Mouse (Mus musculus) olfactory bulb, adult 2 months (tissue): ENCODE measurements around the gene Midn. TPM values are rescaled to one million over a fixed set of nuclear protein-coding genes. Genes with fewer than 3 reads are reported as not detected.
A peak's percentile ranks its signal among the peaks of the same experiment; 100 is the strongest.

Experiments used
- H3K27ac ChIP-seq: fragments of 200-500 bp; 2 replicates; pipeline ENCODE4 v1.5.1; 2012; ENCODE audit warnings: low read depth, low read length; ENCODE audit not compliant: insufficient read depth
- H3K4me1 ChIP-seq: fragments of 200-500 bp; 2 replicates; pipeline ENCODE4 v1.6.1; 2012; ENCODE audit warnings: low read length; ENCODE audit not compliant: control insufficient read depth, insufficient read depth
- H3K4me3 ChIP-seq: fragments of 200-500 bp; 2 replicates; pipeline ENCODE4 v1.5.1; 2012; ENCODE audit warnings: mild to moderate bottlenecking, low read depth, low read length, moderate library complexity; ENCODE audit not compliant: insufficient read depth
- CTCF ChIP-seq: fragments of 200-500 bp; IDR thresholded peaks from 2 replicates; pipeline ENCODE4 v1.5.1; 2012; ENCODE audit warnings: low read depth, mild to moderate bottlenecking, low read length, moderate library complexity; ENCODE audit not compliant: insufficient read depth
- POLR2A ChIP-seq: fragments of 200-500 bp; IDR thresholded peaks from 2 replicates; pipeline ENCODE4 v1.6.1; 2012; ENCODE audit warnings: mild to moderate bottlenecking, low read depth, low read length, moderate library complexity; ENCODE audit not compliant: insufficient read depth
- WGBS: fragments of 180-500 bp; shearing (Covaris S2); methylation state at CpG from one replicate; pipeline ENCODE4 v1.1.7; 2018; 5-methylcytosine and 5-hydroxymethylcytosine counted together
- polyA plus RNA-seq: library from polyadenylated mRNA; stranded (reverse); fragments of >200 nt; gene quantifications from 2 replicates; pipeline ENCODE4 v1.2.4, GENCODE M21; 2012; ENCODE audit warnings: low replicate concordance; ENCODE audit not compliant: missing spikeins, insufficient read depth, insufficient read length

The Midn gene
- polyA plus RNA-seq, 1 experiment, result not detected

DNA sequence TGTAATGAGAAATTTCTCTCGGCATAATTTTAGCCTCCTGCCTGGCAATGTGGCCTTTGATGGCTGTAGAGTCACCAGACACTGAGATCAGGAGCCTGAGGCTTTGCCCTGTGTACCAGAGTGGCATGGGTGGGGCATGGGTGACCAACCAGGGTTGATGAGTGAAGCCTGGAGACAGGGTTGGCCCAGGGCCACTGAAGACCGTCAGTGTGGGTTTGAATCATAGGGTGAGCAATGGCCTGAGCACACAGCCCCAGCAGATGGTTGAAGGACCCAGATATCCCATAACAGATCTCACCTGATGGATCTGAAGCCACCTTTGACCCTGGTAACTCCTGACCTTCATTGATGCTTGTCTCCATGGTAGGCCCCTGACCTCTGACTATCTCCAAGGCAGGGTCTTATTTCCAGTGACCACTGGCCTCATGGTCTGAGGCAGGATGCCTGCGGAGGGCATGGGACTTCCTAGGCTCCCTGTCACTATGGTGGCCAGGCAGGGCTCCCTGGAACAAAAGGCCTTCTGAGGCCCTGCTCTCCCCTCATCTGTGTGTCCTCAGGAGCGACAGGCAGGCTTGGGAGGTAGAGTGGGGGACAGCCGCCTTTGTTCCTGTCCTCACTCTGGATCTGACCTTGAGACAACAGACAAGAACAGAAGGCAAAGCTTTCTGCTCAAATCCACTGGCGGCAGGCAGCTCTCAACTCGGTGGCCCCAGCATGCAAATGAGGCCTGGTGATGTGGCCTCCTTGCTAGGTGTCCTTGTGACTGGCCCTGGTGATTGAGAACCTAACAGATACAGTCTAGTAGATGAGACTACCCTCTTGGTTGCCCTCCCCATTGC is 29.6 kb downstream of the Midn start:
- Histone ChIP-seq H3K4me3 (no peak overlapping the region), H3K27ac (no peak overlapping the region), H3K4me1 (peaks cover 23% of the 10 kb centered on the region)
- TF ChIP-seq POLR2A, result no peak
- TF ChIP-seq CTCF, result no peak
- WGBS, result 83% methylated on average over 7 of the region's 7 CpGs

DNA sequence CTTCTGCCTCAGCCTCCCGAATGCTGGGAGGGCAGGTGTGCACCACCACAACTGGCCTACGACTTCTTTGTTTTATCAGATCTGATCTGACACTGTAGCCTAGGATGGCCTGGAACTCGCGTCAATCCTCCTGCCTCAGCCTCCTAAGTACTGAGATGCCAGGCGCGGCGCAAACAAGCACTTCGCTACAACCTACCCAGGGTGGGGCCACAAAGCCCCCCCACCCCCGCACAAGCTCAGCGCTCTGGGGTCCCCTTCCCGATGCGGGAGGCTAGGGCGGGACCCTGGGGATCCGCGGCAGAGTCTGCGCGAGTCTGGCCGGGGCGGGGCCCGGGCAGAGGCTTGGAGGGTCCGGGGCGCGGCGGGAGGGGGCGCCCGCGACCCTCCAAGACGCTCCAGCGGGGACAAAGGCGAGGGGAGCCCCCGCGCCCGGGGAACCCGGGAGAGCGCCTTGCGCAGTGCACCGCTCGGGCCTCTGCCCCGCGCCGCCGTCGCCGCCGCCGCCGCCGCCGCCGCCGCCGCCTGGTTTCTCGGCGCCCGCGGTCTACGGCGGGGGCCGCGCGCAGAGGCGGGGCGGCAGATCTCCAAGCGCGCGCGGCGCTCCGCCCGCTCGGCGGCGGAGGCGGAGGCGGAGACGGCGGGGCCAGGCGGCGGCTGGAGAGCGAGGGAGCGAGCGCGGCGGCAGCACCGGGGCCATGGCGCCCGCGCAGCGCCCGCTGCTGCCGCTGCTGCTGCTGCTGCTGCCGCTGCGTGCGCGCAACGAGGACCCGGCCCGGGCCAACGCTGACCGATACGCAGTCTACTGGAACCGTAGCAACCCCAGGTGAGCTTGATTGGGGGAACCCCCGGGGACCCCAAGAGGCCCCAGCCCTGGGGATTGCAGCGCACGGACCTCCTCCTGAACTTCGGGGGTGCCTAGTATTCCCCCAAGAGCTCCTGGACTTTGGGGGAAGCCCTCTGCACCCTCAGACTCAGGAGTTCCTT is 31.3 kb downstream of the Midn start, which contains the start of gene Efna2:
Efna2 (plus strand) TSS at position 415 of the 984 bp plus-strand sequence.
- Histone ChIP-seq H3K4me1 (peaks cover 21% of the 10 kb centered on the region), H3K27ac (peak within 1 kb of the TSS; percentile 58), H3K4me3 (peak within 1 kb of the TSS; percentile 90)
- WGBS, result 6% methylated on average over 96 of the region's 106 CpGs
- no peak for TF ChIP-seq CTCF
- TF ChIP-seq POLR2A, result peak; percentile 66

DNA sequence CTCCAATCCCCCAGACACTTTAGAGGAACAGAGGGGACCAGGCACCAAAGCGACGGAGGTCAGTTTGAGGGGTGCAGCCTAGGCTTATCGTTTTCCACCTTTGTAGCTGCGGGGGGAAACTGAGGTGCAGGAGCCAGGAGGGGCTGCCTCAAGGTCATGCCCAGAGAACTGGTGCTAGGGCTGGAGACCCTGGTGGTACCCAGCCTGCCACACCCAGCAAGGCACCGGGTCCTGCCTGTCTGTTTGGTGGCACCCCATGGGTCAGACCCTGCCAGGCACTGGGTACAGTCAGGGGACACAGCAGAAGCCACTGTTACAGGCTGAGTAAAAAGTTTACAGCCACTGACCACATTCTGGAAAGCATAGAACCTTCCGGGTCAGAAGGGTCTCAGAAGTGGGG is 32.2 kb downstream of the Midn start:
- H3K27ac ChIP-seq, result no peak overlapping the region

DNA sequence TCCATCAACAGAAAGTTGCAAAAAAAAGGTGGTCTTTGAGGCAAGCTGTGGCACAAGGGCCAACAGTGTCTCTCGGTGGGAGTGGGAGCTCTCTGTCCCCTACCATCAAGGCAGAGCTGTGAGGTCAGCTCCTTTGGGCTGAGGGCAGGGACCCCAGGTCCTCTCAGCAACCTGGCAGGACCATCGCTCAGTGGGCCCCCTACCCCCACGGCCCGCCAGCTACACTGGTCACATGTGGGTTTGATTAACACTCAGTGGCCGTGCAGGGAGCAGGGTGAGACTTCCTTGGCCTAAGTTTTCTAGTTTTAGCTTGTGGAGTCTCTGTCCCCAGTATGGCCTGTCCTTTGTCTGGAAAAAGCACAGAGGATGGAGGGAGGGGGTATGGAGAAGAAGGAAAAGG is 32.8 kb downstream of the Midn start:
- TF ChIP-seq CTCF (no peak), POLR2A (no peak)
- WGBS, result 46% methylated on average over 5 of the region's 5 CpGs
- H3K4me3 ChIP-seq, result 0 out of 2 replicates have a peak overlapping the region, but pooled peaks have one; percentile 9
- no peak overlapping the region for H3K27ac ChIP-seq
- peaks cover 23% of the 10 kb centered on the region for H3K4me1 ChIP-seq

More for the DNA sequence above, 32.2 kb downstream of the Midn start:
- Histone ChIP-seq H3K4me3 (peak overlapping the region; percentile 90), H3K4me1 (peaks cover 21% of the 10 kb centered on the region)
- TF ChIP-seq POLR2A, result no peak
- TF ChIP-seq CTCF, result no peak
- 45% methylated on average over 6 of the region's 6 CpGs for WGBS

DNA sequence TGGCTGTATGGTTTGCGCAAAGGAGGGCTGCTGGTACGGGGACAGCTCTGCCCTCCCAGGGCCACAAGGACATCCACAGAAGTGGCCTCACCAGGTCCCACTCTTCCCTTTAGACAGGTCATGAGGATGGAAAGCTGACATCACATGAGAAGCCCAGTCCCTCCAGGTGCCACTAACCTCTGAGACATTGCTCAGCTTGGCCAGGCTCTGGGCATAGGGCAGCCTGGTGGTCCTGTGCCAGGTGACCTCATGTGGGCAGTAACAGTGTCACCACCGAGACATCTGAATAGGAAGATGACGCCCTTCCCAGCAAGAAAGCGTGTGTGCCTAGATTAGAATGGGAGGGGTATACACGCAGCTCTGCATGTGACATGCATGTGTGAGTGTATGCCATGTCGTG is 34.5 kb downstream of the Midn start:
- peaks cover 23% of the 10 kb centered on the region for H3K4me1 ChIP-seq
- H3K27ac ChIP-seq, result no peak overlapping the region
- WGBS, result 92% methylated on average over 7 of the region's 7 CpGs
- TF ChIP-seq POLR2A (no peak), CTCF (no peak)
- H3K4me3 ChIP-seq, result no peak overlapping the region

DNA sequence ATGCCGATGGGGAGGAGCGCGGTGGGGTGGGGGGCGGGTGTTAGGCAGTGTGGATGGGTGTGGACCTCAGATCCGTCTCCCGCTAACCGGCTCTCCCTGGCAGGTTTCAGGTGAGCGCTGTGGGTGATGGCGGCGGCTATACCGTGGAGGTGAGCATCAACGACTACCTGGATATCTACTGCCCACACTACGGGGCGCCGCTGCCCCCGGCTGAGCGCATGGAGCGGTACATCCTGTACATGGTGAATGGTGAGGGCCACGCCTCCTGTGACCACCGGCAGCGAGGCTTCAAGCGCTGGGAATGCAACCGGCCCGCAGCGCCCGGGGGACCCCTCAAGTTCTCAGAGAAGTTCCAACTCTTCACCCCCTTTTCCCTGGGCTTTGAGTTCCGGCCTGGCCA is 38.6 kb downstream of the Midn start:
- TF ChIP-seq CTCF, result no peak
- no peak for TF ChIP-seq POLR2A
- Histone ChIP-seq H3K4me3 (no peak overlapping the region), H3K4me1 (peaks cover 14% of the 10 kb centered on the region; the same call in 1 of the 2 replicates), H3K27ac (no peak overlapping the region)
- 68% methylated on average over 27 of the region's 27 CpGs for WGBS

DNA sequence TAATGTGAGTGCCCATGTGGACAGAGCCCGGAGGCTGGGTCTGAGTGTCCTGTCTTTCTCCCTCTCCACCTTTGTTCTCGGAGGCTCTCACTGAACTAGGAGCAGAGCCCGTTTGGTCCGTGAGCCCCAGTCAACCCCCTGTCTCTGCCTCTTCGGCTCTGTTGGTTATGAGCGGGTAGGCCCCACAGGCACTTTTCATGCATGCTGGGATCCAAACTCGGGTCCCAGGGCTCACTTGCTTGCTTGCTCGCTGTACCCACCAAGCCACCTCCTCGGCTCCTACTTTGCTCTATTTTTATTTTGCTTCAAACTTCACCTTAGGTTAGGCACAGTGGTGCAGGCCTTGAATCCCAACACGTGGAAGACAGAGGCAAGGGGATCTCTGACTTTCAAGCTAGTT is 39.7 kb downstream of the Midn start:
- H3K4me3 ChIP-seq, result no peak overlapping the region
- peaks cover 12% of the 10 kb centered on the region; the same call in 1 of the 2 replicates for H3K4me1 ChIP-seq
- WGBS, result 90% methylated on average over 10 of the region's 10 CpGs
- no peak overlapping the region for H3K27ac ChIP-seq
- TF ChIP-seq CTCF (0 out of 2 replicates have a peak, but pooled peaks have one; percentile 10), POLR2A (no peak)

DNA sequence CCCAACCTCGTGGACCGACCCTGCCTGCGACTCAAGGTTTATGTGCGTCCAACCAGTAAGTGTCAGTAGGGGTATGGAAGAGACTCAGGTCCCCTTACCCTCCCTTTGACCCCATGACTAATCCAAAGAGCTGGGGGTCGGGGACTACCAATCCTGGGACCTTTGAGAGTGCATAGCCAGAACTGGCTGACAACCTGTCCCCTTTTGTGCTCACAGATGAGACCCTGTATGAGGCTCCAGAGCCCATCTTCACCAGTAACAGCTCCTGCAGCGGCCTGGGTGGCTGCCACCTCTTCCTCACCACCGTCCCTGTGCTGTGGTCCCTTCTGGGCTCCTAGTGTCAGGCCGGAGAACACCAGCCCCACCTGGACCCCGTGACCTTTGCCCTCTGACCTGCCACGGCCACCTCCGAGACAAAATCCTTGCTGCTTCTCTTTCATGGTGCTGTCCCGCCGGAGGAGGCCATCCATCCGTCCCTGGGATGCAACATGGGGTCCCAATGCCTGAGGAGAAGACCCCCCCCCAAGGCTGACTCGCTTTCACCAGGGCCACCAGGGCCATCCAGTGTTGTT is 40.5 kb downstream of the Midn start:
- TF ChIP-seq POLR2A (no peak), CTCF (no peak)
- Histone ChIP-seq H3K4me1 (peaks cover 12% of the 10 kb centered on the region; the same call in 1 of the 2 replicates), H3K27ac (no peak overlapping the region), H3K4me3 (no peak overlapping the region)
- 84% methylated on average over 15 of the region's 15 CpGs for WGBS

DNA sequence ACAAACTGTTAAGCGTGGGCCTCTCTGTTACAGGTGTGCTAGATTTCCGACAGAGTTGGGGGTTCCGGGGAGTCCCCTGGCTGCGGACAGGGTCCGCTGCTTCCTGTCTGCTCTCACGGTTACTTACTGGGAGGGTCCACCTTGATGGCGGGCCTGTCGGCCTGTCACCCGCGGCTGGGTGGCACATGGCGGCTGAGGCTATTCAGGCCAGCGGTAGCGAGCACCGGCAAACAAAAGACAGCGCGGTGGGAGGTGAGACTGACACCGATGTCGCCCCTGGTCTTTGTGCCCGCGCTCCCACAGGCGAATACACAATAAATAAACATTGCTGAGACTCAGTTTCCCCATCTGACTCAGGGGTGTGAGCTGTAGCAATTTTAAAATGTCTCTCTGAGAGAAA is 41.9 kb downstream of the Midn start:
- 36% methylated on average over 21 of the region's 21 CpGs for WGBS
- H3K4me1 ChIP-seq, result peaks cover 12% of the 10 kb centered on the region; the same call in 1 of the 2 replicates
- peak overlapping the region; percentile 47 for H3K4me3 ChIP-seq
- no peak for TF ChIP-seq POLR2A
- no peak for TF ChIP-seq CTCF
- H3K27ac ChIP-seq, result peak overlapping the region; percentile 4; the same call in 1 of the 2 replicates
